Comparison of ENCODE assay signal across 8 mouse cellular contexts in the genomic region with DNA sequence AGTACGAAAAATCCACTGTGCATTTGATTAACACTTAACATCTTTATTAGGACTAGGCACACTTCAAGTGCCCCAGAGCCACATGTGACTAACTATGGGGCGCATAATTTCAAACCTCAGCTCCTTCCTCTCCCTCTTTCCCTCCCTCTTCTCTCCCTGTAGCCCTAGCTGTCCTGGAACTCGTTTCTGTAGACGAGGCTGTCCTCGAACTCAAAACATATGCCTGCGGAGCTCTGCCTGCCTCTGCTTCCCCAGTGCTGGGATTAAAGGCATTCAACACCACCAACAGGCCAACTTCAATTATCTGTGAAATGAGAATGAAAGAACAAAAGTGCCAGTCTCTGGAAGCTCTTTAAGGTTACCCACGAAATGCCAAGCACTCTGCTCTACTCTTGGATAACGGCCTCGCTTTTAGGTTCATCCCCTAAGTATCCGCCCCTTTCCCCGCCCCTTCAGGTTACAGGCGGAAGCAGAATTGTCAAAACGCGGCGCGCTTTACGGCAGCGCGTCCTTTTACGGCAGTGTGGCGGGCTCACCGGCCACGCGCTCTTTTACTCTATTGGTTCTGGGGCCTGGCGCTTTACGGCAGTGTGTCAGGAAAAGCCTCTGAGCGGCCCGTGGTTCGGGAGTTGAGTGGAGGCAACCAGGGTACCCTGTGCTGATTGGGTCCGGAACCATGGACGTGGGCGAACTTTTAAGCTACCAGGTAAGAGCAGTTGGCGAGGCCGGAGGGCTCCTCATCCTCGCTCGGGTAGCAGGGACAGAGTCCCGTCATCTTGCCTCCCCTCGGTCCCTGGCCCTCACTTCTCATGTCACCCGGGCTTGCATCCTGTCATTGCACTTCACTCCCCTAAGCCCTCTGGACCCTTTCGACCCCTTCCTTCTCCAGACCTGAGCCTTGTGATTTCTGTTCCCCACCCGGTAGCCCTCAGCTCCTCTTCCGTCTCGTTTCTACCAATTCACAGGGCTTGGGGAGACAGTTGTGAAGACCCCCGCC. TPM values are rescaled to one million over a fixed set of nuclear protein-coding genes. Genes with fewer than 3 reads are reported as not detected.
DNase-seq lines count a peak whose midpoint lies in the region; ATAC-seq and TF ChIP-seq lines count a peak whose summit lies in the region.

A gene (plus strand): TSS at position 548 of the 997 bp plus-strand sequence.

- dilution Hi-C loops in CH12.LX (cut with MboI; ENCODE audit: extremely low pct_ligation_motif_present, extremely low pct_unique_long_range_greater_than_20kb, low sequenced_read_pairs) = no loop called here

- H3K36me3 ChIP-seq in CH12.LX (replicated peaks in 1 of 2; ENCODE audit: control insufficient read depth in 1 of 2, insufficient read depth in 1 of 2, low read length in 1 of 2) = peaks cover 0 to 14% of the 10 kb centered on the region in 2 experiments
- H3K36me3 ChIP-seq in forebrain, embryonic 11.5 days (ENCODE audit: control insufficient read depth, insufficient read depth, low read length) = no peaks in the 10 kb centered on the region
- no peaks in the 10 kb centered on the region for H3K36me3 ChIP-seq in heart, embryonic 16.5 days (ENCODE audit: control insufficient read depth, insufficient read depth)
- H3K36me3 ChIP-seq in liver, embryonic 15.5 days (replicated peaks) = no peaks in the 10 kb centered on the region
- H3K36me3 ChIP-seq in neural tube, embryonic 12.5 days = no peaks in the 10 kb centered on the region

- DNase-seq in CH12.LX (ENCODE audit: extremely low read depth) = peak; percentile 99
- peak; percentile 100 for DNase-seq in c-Kit-positive CD71-positive TER-119-negative erythroid progenitor cells, embryonic 14.5 days (ENCODE audit: low read depth)
- peak; percentile 99 for DNase-seq in forebrain, embryonic 11.5 days (ENCODE audit: low spot score)
- peak; percentile 99 to 100 for DNase-seq in kidney, postnatal 36 days
- peak; percentile 98 for DNase-seq in telencephalon, adult 2 months (ENCODE audit: low read depth, low spot score)

- TF ChIP-seq RAD21 in CH12.LX (IDR thresholded peaks at IDR 0.05; ENCODE audit: low read depth, low read length) = no peak

- in situ Hi-C loops in CH12.LX (cut with MboI; ENCODE audit: low pct_ligation_motif_present, low pct_unique_long_range_greater_than_20kb, low sequenced_read_pairs) = no loop called here

- no peak for TF ChIP-seq EP300 in CH12.LX (IDR thresholded peaks at IDR 0.05; ENCODE audit: low read length)

- peak; percentile 93 for ATAC-seq in forebrain, embryonic 11.5 days (replicated peaks; ENCODE audit: low FRiP score)
- ATAC-seq in heart, embryonic 16.5 days (replicated peaks; ENCODE audit: extremely low read depth, insufficient read depth, low FRiP score) = peak; percentile 93
- ATAC-seq in liver, embryonic 15.5 days (ENCODE audit: insufficient read depth) = peak; percentile 94
- ATAC-seq in neural tube, embryonic 12.5 days (ENCODE audit: low FRiP score, low read depth) = peak; percentile 93

- peak within 1 kb of the TSS; percentile 61 for H3K9ac ChIP-seq in CH12.LX (ENCODE audit: insufficient read depth, low read depth)
- peak within 1 kb of the TSS; percentile 71 for H3K9ac ChIP-seq in forebrain, embryonic 11.5 days (ENCODE audit: low read length)
- peak within 1 kb of the TSS; percentile 87 for H3K9ac ChIP-seq in heart, embryonic 16.5 days (ENCODE audit: low read length)
- peak within 1 kb of the TSS; percentile 79 for H3K9ac ChIP-seq in liver, embryonic 15.5 days
- peak within 1 kb of the TSS; percentile 81 for H3K9ac ChIP-seq in neural tube, embryonic 12.5 days

- no peaks in the 10 kb centered on the region for H3K9me3 ChIP-seq in CH12.LX (replicated peaks; ENCODE audit: low read length)
- H3K9me3 ChIP-seq in forebrain, embryonic 11.5 days (ENCODE audit: control insufficient read depth, low read length) = no peaks in the 10 kb centered on the region
- H3K9me3 ChIP-seq in heart, embryonic 16.5 days (replicated peaks; ENCODE audit: control insufficient read depth, low read length) = no peaks in the 10 kb centered on the region
- no peaks in the 10 kb centered on the region for H3K9me3 ChIP-seq in liver, embryonic 15.5 days (replicated peaks)
- H3K9me3 ChIP-seq in neural tube, embryonic 12.5 days = no peaks in the 10 kb centered on the region

- H3K27me3 ChIP-seq in CH12.LX (replicated peaks) = peaks cover 10% of the 10 kb centered on the region
- H3K27me3 ChIP-seq in forebrain, embryonic 11.5 days (ENCODE audit: control insufficient read depth, insufficient read depth, low read length) = no peaks in the 10 kb centered on the region
- no peaks in the 10 kb centered on the region for H3K27me3 ChIP-seq in heart, embryonic 16.5 days (ENCODE audit: control insufficient read depth, insufficient read depth, low read length)
- H3K27me3 ChIP-seq in liver, embryonic 15.5 days = no peaks in the 10 kb centered on the region
- no peaks in the 10 kb centered on the region for H3K27me3 ChIP-seq in neural tube, embryonic 12.5 days (replicated peaks)

- H3K4me1 ChIP-seq in CH12.LX (ENCODE audit: control insufficient read depth in 1 of 2, insufficient read depth in 2 of 2) = peaks cover 0 to 15% of the 10 kb centered on the region in 2 experiments; a peak in 2 of 4 replicates
- H3K4me1 ChIP-seq in forebrain, embryonic 11.5 days (replicated peaks; ENCODE audit: control insufficient read depth, insufficient read depth, low read length) = no peaks in the 10 kb centered on the region; the same call in 1 of the 2 replicates
- H3K4me1 ChIP-seq in heart, embryonic 16.5 days (ENCODE audit: control insufficient read depth, insufficient read depth, low read length) = peaks cover 10% of the 10 kb centered on the region
- peaks cover 13% of the 10 kb centered on the region for H3K4me1 ChIP-seq in liver, embryonic 15.5 days (replicated peaks)
- peaks cover 5% of the 10 kb centered on the region for H3K4me1 ChIP-seq in neural tube, embryonic 12.5 days

- peak within 1 kb of the TSS; percentile 97 for H3K4me2 ChIP-seq in CH12.LX (ENCODE audit: insufficient read depth, low read depth, poor library complexity, severe bottlenecking)
- peak within 1 kb of the TSS; percentile 74 for H3K4me2 ChIP-seq in forebrain, embryonic 11.5 days (ENCODE audit: low read depth, low read length, severe bottlenecking)
- H3K4me2 ChIP-seq in heart, embryonic 16.5 days (ENCODE audit: low read depth, low read length) = peak within 1 kb of the TSS; percentile 94
- H3K4me2 ChIP-seq in liver, embryonic 15.5 days = peak within 1 kb of the TSS; percentile 83
- H3K4me2 ChIP-seq in neural tube, embryonic 12.5 days (replicated peaks) = peak within 1 kb of the TSS; percentile 91

- WGBS in forebrain, embryonic 11.5 days = 12% methylated on average over 44 of the region's 44 CpGs
- WGBS in heart, embryonic 16.5 days = 10% methylated on average over 44 of the region's 44 CpGs
- 11% methylated on average over 44 of the region's 44 CpGs for WGBS in liver, embryonic 15.5 days (ENCODE audit: insufficient replicate concordance)
- 12% methylated on average over 44 of the region's 44 CpGs for WGBS in neural tube, embryonic 12.5 days

- no peak within 1 kb of the TSS for H3K27ac ChIP-seq in CH12.LX (ENCODE audit: insufficient read depth, low read depth)
- no peak within 1 kb of the TSS for H3K27ac ChIP-seq in forebrain, embryonic 11.5 days (ENCODE audit: low read depth, low read length)
- H3K27ac ChIP-seq in heart, embryonic 16.5 days (ENCODE audit: low read length) = no peak within 1 kb of the TSS
- H3K27ac ChIP-seq in liver, embryonic 15.5 days (replicated peaks) = no peak within 1 kb of the TSS
- no peak within 1 kb of the TSS for H3K27ac ChIP-seq in neural tube, embryonic 12.5 days

- peaks cover 18% of the 10 kb centered on the region for H3K79me2 ChIP-seq in CH12.LX (replicated peaks; ENCODE audit: control insufficient read depth, extremely low read depth, insufficient read depth, poor library complexity, severe bottlenecking)

- peak within 1 kb of the TSS; percentile 90 to 98 (median 94) for H3K4me3 ChIP-seq in CH12.LX (replicated peaks in 1 of 3; ENCODE audit: low read depth in 2 of 3, low read length in 2 of 3, poor library complexity in 1 of 3)
- peak within 1 kb of the TSS; percentile 88 for H3K4me3 ChIP-seq in forebrain, embryonic 11.5 days (ENCODE audit: low read depth, low read length)
- peak within 1 kb of the TSS; percentile 96 for H3K4me3 ChIP-seq in heart, embryonic 16.5 days (ENCODE audit: low read length)
- peak within 1 kb of the TSS; percentile 87 for H3K4me3 ChIP-seq in liver, embryonic 15.5 days (replicated peaks)
- H3K4me3 ChIP-seq in neural tube, embryonic 12.5 days = peak within 1 kb of the TSS; percentile 80

- TF ChIP-seq POLR2A in CH12.LX (IDR thresholded peaks at IDR 0.05; ENCODE audit: low read depth, low read length) = peak; percentile 83

- no peak for TF ChIP-seq CTCF in CH12.LX (conservative IDR thresholded peaks at IDR 0.05 in 1 of 2, IDR thresholded peaks at IDR 0.05 in 1 of 2; ENCODE audit: low read depth in 2 of 2, low read length in 2 of 2)

TF ChIP-seq in CH12.LX, 34 proteins besides CTCF, POLR2A, EP300 and RAD21 (continues in another document):
- TF ChIP-seq MAFK (IDR thresholded peaks at IDR 0.05; ENCODE audit: insufficient replicate concordance, low read length) (no peak), IRF4 (IDR thresholded peaks at IDR 0.05; ENCODE audit: low read depth, low read length) (peak; percentile 54; the same call in 1 of the 2 replicates), USF2 (conservative IDR thresholded peaks at IDR 0.05; ENCODE audit: low read depth, low read length) (no peak), MXI1 (IDR thresholded peaks at IDR 0.05; ENCODE audit: low read depth, low read length) (peak; percentile 79), ZMIZ1 (IDR thresholded peaks at IDR 0.05; ENCODE audit: low read depth, low read length) (peak; percentile 49; the same call in 1 of the 2 replicates), HCFC1 (IDR thresholded peaks at IDR 0.05; ENCODE audit: low read depth, low read length) (peak; percentile 97), SIN3A (IDR thresholded peaks at IDR 0.05; ENCODE audit: low read length) (peak; percentile 90; the same call in 1 of the 2 replicates), POLR2AphosphoS2 (IDR thresholded peaks at IDR 0.05; ENCODE audit: low read depth, low read length) (no peak), TBP (conservative IDR thresholded peaks at IDR 0.05; ENCODE audit: low read depth, low read length) (peak; percentile 40; the same call in 1 of the 2 replicates), GABPA (IDR thresholded peaks at IDR 0.05; ENCODE audit: insufficient replicate concordance, low read depth, low read length) (peak; percentile 68; the same call in 1 of the 2 replicates), UBTF (IDR thresholded peaks at IDR 0.05; ENCODE audit: low read depth, low read length) (no peak)

RNA-seq across cellular contexts. Expression of the gene that starts here (rescaled TPM):
- total RNA-seq in CH12.LX (2012; rRNA removed) (57.2 and 66.0 TPM in 2 replicates), CH12.LX (2014; rRNA removed) (48.6 and 52.0 TPM in 2 replicates)
- polyA plus RNA-seq in CH12.LX (2012; ENCODE audit: insufficient read length, low read depth) = 46.0 and 51.7 TPM in 2 replicates
- polyA plus RNA-seq in forebrain, embryonic 11.5 days (2014; fragmentation: Nextera tagmentation; extraction: Ambion mirVana) = 98.3 and 110 TPM in 2 replicates
- polyA plus RNA-seq in heart, embryonic 16.5 days (2015; fragmentation: Nextera tagmentation; extraction: Ambion mirVana) = 31.5 and 33.3 TPM in 2 replicates
- 20.7 and 20.8 TPM in 2 replicates for polyA plus RNA-seq in liver, embryonic 15.5 days (2015; fragmentation: Nextera tagmentation; extraction: Ambion mirVana)
- 80.2 and 81.9 TPM in 2 replicates for polyA plus RNA-seq in neural tube, embryonic 12.5 days (2016; fragmentation: Nextera tagmentation; extraction: Ambion mirVana)
